Mouse (Mus musculus) layer of hippocampus, postnatal 36 days (tissue): ENCODE data around the gene Scgb2b3. TPM values are rescaled to one million over a fixed set of nuclear protein-coding genes. Genes with fewer than 3 reads are reported as not detected.

Source experiments
- DNase-seq, 2 experiments: peaks; one replicate each; pipeline ENCODE4 v3.0.0; 2022
- total RNA-seq, 2 experiments: library from RNA; stranded (reverse); gene quantifications; 2 replicates each; pipeline ENCODE4 v1.2.3; 2021

The Scgb2b3 gene
- not detected for total RNA-seq

- DNase-seq = no peak
Measured at GRCm38 (mm10) chr7:31362022-31362560, at the start of gene Scgb2b3. TSS of gene Scgb2b3 (minus strand) at chr7:31362072.

GRCm38 (mm10) chr7:31375292-31375691 is 13.4 kb upstream of the Scgb2b3 start, which contains the start of gene Scgb1b3:
TSS of gene Scgb1b3 (plus strand) at chr7:31375592.
- no peak for DNase-seq

Other genes with a start within 250 kb of the Scgb2b3 start
- gene Hpn, start 246.8 kb downstream of the Scgb2b3 start, total RNA-seq = 1 to 10 TPM; 4.6 to 6.8 TPM
- gene Scn1b, start 235.1 kb downstream of the Scgb2b3 start, total RNA-seq = 100 to 1,000 TPM; 548 to 620 TPM
- gene Gramd1a, start 206.2 kb downstream of the Scgb2b3 start, total RNA-seq = 100 to 1,000 TPM; 111 to 118 TPM
- not detected for gene Scgb2b2, start 71.6 kb downstream of the Scgb2b3 start, total RNA-seq
- not detected for gene Scgb1b2, start 70.3 kb downstream of the Scgb2b3 start, total RNA-seq
- gene Scgb1b3, start 13.5 kb upstream of the Scgb2b3 start, total RNA-seq = not detected